Mouse (Mus musculus) frontal cortex, postnatal 36 days (tissue): ENCODE results near the gene Crocc2.

ENCODE experiments used
- DNase-seq, 2 experiments: peaks; one replicate each; pipeline ENCODE4 v3.0.0; 2022; ENCODE audit warnings: low spot score in 2 of 2

Gene Crocc2

DNA sequence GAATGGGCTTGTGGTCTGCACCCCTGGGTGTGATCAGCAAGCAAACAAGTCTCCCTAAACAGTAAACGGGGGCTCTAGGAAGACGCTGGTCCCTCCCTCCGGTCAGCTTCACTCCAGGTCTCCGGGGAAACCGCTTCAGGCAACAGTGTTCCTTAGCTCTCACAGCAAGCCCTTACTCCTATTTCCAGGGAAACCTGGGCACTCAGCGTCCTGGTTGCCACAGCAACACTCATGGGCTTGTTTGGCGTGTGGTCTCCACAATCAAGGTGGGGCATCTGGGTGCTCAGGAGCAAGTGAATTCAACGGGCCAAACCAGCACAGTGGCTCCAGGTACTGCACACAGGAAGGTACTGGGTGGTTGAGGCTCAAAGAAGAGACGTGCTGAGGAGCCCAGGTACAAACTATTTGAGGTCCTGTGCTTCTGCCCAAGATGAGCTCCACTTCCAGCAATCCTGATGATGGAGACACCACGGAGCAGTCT is at the start of gene Crocc2:
TSS of gene Crocc2 (plus strand) at position 431 of the 481 bp plus-strand sequence.
- no peak for DNase-seq

DNA sequence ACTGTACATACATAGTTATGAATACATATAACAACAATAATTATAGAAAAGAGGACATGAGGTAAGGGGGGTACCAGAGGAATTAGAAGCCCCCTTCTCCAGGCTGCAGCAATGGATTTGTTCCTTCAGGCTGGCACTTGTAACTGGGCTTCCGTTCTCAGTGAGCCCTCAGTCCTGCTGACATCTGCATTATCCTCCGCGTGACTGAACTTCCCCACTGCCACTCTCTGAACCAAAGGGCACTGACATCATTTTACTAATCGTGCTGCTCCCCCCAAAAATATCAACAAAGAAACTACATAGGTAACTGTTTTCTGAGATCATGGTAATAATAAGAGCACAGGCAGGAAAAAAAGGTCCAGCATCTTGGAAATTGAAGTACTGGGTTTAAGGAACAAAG is 49.7 kb upstream of the Crocc2 start:
- DNase-seq, result no peak

DNA sequence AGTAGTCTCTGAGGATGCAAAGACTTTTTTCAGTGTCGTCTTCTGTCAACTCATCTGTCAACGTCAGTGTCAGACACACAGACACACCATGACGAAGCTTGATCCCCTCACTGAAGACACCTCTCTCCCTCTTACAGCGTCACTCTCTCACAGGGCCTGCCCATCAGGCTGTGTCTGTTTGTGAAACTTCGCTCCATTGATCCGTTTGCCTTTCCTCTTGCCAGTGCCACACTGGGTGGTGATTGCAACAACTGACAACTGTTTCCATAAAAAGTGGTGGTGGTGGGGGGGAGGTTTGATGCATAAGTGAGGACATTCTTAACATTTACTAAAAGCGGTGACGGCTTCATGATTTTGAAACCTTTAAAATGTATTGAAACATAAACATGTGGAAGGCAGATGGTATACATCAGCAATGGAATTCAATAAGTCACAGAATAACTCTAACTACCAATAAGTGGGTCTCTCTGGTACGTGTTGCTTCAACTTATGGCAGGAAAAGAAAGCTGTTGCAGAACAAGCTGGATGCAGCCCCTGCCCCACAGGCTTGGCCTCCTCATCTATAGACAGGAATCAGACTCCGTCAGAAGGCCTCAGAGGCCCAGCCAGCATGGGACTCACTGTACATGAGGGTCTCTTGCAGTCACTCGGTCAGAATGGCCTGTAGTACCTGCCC is 45.2 kb upstream of the Crocc2 start:
- DNase-seq, result no peak

DNA sequence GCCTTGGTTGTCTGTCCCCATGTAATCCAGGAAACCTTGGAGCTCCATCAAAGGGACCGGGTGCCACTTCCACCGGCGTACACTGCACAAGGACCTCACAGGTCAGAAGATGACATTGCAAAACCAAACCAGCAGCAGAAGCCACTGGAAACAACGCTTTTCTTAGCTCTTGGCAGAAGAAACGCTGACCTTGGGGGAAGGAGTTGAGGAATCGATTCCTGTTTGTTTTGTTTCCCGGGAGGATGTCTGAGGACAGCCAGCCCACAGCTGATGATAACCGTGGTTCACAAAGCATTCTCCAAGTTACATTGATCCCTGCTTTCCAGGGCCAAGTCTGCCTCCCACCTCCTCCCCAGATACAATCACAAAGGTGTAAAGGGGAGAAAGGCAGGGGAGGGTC is 44.5 kb upstream of the Crocc2 start:
- no peak for DNase-seq

DNA sequence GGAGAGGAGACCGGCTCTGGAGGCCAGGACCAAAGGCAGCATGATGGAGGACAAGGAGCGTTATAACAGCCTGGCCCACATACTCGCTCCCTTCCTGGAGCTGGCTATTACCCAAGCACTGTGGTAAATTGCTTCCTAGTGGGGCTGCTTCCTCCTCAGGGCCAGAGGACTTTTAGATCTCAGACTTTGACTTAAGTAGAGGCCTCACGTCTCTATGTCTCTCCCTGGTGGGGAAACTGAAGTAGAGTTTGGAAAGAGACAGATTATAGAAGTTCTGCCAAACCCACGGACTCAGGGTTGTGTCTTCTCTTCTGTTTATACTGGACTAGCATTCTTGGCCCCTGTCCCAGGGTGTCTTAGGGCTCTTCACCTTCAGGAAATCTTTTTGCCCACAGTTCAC is 43.3 kb upstream of the Crocc2 start:
- no peak for DNase-seq

DNA sequence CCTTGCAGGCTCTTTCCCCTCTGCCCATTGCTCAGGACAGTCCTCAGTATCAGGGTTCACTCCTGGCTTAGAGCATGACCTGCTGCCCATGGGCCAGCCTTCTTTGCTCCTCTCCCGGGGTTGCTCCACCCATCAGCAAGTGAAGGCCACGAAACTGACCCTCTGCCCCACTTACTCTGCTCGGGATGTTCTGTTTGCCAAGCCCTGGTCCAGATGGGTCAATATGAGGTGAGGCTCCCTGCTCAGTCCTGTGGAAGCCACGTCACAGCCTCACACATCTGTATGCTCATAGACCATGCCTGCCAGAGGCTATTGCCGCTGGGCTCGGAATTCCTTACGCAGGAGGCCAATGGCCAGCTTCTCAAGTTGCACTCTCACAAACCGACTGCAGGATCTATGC is 40.3 kb upstream of the Crocc2 start:
- DNase-seq, result no peak

DNA sequence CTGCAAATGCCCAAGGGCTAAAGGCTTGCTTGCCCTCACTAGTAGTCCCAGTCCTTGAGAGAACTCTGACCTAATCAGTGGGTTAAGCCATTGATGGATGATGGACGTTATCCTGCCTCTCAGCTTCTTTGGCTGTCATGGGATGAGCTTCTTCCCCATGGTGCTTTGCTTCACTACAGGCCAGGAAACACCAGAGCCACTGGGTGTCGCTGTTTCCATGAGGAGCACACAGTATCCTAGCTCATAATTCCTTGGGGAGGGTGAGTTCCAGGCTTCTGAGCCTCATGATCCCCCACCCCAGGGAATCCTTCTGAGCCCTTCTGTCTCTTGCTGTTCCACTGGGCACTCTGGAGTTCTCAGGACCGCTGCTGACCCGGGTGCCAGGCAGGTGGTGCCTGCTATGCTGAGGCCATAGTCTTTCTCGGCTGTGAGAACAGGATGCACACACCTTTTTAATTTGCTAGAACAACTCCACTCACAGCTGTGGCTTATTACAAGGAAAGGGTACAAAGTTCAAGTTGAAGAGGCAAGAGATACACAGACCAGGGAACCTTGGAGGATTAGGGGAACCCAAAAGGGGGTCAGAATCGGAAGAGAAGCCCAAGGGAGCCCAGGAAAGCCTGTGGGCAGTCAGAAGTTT is 39.7 kb upstream of the Crocc2 start:
- DNase-seq, result peak; percentile 74 to 81

DNA sequence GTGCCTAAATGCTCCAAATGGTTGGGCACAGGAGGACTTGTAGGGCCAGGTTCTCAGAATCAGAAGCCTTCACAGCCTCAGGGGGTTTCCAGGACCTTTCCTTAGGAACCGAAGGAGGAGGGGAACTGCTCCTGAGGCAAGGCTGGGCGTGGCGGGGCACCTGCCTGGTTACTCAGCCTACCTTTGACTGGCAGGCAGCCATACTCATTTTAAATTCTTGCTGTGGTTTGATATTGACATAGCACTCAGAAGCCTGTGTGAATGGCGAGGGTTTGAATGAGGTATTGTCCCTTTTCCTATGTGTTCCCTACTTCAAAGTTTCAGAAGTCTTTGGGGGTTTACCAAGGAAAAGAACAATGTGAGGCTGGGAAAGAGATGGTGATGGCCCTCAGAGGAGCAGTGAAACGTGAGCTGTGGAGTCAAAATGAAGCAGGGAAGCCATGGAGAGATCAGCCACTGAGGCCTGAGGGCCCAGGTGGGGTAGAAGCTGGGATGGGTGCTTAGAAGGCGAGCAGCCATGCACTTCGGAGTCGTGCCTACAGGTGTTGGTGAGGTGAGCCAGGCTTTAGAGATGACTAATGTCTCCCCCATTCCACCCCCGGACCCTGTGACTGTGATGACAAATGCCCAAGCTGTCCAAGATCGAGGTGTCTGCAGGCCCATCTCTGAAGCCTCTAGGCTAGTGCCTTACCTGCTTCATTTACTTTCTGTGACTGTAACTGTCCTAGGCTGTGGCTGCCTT is 38.1 kb upstream of the Crocc2 start:
- no peak for DNase-seq

DNA sequence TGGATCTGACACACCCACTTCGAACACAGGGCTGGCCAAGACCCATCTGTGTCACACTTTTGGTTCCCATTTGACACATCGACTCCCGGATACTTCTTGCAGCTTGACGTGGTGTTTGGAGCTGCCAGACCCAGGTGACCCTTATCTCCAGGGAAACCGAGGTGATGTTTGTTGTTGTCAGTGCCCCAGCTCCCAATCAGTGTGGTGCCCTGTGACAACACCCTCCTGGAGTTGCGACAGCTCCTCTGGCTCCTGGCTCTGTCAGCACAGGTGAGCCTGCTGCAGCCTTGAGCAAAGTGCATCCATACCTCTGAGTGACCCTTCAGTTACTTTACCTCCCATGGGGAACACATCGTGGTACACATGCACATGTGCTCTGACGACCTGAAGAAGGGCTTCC is 35.8 kb upstream of the Crocc2 start:
- DNase-seq, result no peak

DNA sequence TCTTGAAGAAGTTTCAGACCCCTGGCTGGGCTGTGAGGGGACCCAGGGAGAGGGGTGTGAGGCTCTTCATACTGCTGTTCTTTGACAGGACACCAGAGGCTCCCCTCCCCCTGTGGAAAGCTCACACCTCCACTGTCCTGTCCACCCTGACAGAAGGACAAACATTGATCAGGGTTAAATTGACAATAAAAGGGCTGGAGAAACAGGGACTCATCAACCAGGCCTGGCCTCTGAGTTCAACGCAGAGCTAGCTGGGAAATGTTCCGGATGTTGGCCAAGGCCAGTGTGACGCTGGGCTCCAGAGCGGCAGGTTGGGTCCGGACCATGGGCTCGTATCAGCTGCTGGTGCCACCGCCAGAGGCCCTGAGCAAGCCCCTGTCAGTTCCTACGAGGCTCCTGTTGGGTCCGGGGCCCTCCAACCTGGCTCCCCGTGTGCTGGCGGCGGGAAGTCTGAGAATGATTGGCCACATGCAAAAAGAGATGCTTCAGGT is 33.4 kb upstream of the Crocc2 start, which contains the start of gene Agxt:
TSS of gene Agxt (plus strand) at position 205 of the 491 bp plus-strand sequence.
- no peak for DNase-seq

DNA sequence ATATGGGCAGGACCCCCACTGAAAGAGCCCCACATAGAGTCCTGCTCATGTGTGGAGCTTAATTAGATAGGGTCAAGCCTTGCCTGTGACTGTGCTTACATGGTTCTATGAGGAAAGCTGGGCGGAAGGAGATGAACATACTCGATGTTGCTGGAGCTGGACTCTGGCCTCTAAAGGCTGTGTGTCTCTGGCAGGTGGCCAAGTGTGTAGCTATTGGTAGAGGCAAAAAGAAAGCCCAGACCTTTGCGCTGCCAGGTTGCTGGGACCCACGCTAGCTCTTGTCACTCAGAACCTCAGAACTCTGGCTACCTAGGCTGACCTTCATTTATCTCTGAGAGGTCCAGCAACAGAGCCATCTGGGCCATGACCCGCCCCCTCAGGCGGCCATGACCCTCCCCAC is 30.0 kb upstream of the Crocc2 start:
- DNase-seq, result no peak

DNA sequence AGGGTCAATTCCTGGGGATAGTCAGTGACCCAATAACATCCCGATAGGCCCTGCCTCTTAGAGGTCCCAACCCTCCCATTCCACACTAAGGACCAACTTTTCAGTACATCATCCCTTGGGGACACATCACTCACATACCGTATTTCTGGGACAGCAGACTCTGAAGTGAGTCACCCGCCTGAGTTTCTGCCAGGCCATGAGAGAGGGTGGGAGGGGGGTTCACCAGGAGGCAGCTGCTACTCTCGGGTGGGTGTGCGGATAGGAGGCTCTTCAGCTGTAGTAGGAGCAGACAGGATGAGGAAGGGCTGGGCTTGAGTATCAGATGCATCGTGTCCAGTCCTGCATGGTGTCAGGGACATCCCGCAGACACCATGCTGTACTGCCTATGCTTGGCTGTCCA is 28.8 kb upstream of the Crocc2 start:
- peak; percentile 39 to 45 for DNase-seq

DNA sequence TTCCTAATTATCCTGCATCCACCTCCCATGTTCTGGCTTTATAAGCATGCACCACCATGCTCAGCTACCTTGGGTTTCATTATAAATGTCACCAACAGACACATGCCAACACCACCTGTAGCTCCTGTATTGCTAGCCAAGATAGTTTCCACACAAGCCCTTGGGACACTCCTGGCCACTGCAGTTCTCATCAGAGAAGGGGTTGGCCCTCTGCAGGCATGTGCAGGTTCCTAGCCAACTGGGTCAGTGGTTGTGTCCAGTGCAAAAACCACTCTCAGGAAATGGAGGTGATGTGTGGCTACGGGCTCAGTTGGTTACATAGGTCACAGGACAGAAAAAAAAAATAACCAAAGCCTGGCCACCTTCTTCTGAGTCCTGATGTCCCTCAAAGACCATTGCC is 25.7 kb upstream of the Crocc2 start:
- no peak for DNase-seq

DNA sequence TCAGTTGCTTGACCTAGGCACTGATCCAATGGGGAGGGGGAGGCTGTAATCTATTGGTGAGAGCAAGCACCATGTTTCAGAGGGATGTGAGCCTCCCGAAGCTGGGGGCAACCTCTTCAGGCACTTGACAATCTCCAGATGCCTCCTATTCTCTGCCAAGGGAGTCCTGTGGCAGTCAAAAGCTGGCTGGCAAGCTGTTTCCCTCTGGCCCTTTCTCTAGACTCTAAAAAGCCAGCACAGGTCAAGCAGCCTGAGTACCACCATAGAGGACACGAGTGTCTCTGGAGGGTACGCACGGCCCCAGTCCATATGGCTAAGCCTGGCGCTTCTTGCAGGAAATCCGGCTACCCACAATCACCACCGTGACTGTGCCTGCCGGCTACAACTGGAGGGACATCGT is 24.3 kb upstream of the Crocc2 start:
- no peak for DNase-seq

DNA sequence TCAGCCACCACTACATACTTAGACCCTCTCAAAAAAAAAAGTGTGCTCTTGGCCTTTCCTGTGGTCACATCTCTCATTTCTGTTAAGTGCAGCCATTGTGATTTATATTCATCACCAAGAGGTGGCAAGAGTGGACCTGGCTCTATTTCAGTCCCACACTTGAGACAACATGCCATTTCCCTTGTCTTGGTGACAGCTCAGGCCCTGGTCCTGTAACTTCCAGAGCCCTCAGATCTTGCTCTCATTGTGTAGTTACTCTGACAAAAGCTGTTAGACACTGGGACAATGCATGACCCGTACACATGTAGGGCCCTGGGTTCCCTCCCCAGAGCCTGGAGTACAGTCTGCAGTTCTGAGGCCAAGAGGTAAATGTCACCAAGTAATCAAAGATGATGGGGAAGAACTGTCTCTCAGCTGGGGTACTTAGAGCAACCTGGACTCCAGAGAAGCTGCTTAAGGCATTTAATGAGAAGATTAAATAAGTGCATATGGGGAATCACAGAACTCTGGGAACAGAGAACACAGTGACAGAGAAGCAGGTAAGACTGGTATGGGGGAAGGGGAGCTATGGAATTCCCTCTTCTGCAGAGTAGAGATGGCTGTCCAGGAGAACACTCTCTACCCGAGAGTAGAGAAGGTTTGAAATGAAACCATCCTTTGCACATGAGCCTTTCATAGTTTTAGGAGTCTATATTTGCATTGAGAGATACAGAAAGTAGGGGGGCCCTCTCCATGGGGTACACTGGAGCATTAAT is 17.4 kb upstream of the Crocc2 start:
- no peak for DNase-seq

DNA sequence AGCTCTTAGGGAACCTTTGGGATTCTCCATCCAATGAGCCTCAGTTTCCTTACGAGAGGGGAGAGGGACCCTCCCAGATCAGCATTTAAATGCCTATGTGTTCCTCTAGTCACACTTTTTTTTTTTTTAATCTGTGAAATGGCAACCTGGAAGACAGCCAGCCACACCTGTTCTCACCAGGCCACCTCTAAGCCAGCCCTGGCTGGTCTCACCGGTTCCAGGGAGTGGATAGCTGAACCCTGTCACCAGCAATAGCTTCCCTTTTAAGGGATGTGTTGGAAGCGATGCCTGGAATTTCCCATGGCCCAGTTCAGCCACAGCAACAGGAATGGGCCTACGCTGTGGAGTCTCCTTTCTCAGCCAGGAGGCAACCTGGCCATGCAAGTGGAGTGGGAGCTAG is 11.0 kb upstream of the Crocc2 start:
- no peak for DNase-seq

DNA sequence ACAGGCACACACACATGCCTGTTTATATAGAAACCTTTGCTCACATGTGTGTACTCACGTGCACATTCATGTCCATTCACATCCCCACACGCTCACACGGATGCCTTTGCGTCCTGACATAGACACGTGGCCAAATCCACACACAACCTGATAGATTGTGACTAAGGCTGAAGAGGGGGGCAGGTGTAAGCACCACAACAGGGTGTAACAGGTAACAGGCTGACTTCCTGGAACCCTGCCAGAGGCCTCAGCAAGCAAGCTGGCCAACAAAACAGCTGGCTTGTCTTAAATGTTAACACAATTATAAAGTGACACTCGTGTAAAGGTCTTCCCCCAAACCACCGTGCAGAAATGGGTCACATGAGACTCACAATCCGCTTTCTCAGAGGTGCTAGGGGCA is 9.6 kb upstream of the Crocc2 start:
- DNase-seq, result peak in 1 of 2 experiments; percentile 13

DNA sequence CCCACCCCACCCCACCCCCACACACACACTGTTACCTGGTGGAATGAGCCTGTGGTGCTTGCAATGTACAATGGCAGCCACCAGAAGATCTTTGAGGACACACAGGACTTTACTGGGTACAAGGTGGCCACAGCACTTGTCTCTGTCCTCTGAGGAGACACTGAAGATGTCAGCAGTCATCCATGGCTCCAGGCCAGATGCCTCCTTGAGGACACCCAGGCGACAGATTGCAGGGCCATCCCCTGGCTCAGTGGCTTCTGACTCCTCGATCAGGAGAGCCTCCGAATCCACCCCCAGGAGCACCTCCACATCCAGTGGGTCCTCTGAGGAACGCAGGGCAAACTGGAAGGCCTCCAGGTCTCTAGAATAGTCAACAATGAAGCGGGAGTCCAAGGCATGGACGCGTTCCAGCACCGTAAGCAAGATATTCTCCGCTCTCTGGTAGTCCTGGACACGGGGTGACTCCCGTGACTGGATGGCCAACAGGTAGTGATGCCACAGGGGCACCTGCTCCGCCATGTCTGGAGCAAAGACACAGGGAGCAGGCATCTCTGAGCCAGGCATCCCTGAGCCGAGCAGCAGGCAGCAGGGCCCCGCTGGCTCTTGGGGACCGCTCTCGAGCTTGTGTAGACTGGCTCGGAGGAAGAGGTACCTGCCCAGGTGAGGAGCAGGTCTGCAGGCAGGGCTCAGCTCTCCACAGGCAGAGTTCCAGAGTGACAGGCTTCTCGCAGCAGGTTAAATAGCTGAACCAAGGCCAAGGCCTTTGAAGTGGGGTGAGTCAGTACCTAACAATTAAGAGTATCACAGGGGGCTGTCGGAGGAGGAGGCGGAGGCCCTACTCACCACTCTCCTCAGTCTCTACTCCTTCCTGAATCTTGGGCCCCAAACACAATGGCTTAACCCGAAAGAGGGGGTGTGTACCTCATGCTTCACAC is 8.7 kb upstream of the Crocc2 start:
- no peak for DNase-seq

DNA sequence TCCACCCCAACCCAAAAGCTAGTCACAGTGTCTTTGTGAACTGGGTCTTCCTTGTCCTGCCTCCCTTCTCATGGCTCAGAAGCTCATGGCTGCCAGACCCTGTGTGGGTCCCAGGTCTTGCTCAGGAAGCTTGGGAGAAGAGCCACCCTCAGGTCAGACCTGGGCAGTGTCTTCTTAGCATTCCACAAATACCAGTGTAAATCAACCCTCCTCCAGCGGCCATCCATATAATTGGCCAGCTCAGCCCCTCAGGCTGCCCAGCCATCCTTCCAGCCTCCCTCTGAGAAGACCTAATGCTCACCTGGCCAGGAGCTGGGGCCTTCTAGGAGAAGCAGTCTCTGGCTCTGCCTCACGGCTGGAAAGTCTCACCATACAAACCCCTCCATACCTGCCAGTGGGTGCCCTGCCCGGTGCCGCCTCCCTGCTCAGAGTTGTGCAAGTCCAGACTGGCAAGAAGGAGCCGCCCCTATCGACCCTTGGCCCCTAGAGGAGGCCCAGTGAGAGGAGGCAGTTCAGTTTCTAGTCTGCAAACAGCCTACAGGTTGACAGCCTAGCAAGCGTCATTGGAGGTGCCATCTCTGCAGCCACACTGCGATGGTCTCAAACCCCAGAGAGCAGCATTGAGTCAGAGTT is 7.9 kb upstream of the Crocc2 start, which contains the start of gene 2310007B03Rik:
TSS of gene 2310007B03Rik (minus strand) at position 448 of the 633 bp plus-strand sequence.
- no peak for DNase-seq

DNA sequence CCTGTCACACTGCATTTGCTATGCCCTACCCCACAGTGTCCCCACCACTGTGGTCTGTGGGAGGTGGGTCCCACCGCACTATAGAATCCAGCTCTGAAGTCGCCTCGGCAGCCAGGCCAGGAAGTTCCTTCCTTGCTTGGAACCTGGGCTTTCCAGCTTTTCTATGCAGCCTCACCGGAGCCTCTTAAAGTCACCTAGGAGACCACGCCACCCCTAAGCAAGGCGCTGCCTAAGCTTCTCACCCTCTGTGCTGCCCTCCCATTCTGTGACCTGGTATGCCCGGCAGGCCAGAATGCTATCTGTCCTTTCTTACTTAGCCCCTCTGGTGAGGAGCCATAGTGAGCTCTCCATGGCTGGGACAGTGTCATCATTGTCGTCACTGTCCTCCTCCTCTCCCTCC is 7.2 kb upstream of the Crocc2 start:
- DNase-seq, result no peak
